Mouse (Mus musculus) embryonic facial prominence, embryonic 11.5 days (tissue): Measurements from ENCODE around the gene Sox6. TPM values are rescaled to one million over a fixed set of nuclear protein-coding genes. Genes with fewer than 3 reads are reported as not detected.

Experiments
- ATAC-seq: fragments of 200-750 bp; cut with Nextera tagmentation; replicated peaks from 2 replicates; pipeline ENCODE4 v1.8.0; 2017; ENCODE audit warnings: low read depth; ENCODE audit not compliant: insufficient number of reproducible peaks, low FRiP score, low TSS enrichment
- DNase-seq: peaks from one replicate; pipeline ENCODE4 v3.0.0-alpha.2; 2015; ENCODE audit warnings: low spot score
- H3K27ac ChIP-seq: fragments of 300-500 bp; sonication (generic); replicated peaks from 2 replicates; pipeline ENCODE4 v1.5.1; 2014; ENCODE audit warnings: mild to moderate bottlenecking, low read depth, low read length, control low read depth
- H3K27me3 ChIP-seq: fragments of 300-500 bp; sonication (generic); 2 replicates; pipeline ENCODE4 v1.6.1; 2014; ENCODE audit warnings: mild to moderate bottlenecking, low read length, moderate library complexity, mixed read lengths; ENCODE audit not compliant: control insufficient read depth, insufficient read depth
- H3K36me3 ChIP-seq: fragments of 300-500 bp; sonication (generic); replicated peaks from 2 replicates; pipeline ENCODE4 v1.6.1; 2014; ENCODE audit warnings: low read depth, mild to moderate bottlenecking, low read length, moderate library complexity, mixed read lengths; ENCODE audit not compliant: control insufficient read depth, insufficient read depth
- H3K4me1 ChIP-seq: fragments of 300-500 bp; sonication (generic); 2 replicates; pipeline ENCODE4 v1.6.1; 2014; ENCODE audit warnings: low read length, mixed read lengths; ENCODE audit not compliant: control insufficient read depth, insufficient read depth
- H3K4me2 ChIP-seq: fragments of 300-500 bp; sonication (generic); 2 replicates; pipeline ENCODE4 v1.6.1; 2014; ENCODE audit warnings: low read depth, mild to moderate bottlenecking, control low read depth, low read length, moderate library complexity
- H3K4me3 ChIP-seq: fragments of 300-500 bp; sonication (generic); 2 replicates; pipeline ENCODE4 v1.5.1; 2014; ENCODE audit warnings: low read depth, low read length, control low read depth
- H3K9ac ChIP-seq: fragments of 300-500 bp; sonication (generic); replicated peaks from 2 replicates; pipeline ENCODE4 v1.6.1; 2014; ENCODE audit warnings: mild to moderate bottlenecking, control low read depth, low read length
- H3K9me3 ChIP-seq: fragments of 300-500 bp; sonication (generic); replicated peaks from 2 replicates; pipeline ENCODE4 v1.6.1; 2016; ENCODE audit warnings: mild to moderate bottlenecking, low read length, inconsistent platforms, mixed read lengths; ENCODE audit not compliant: control insufficient read depth
- WGBS: fragments of 180-500 bp; shearing (Covaris S2); extraction: QIAGEN DNeasy Blood & Tissue Kit; methylation state at CpG from one replicate; pipeline ENCODE4 v1.1.7; 2014; 5-methylcytosine and 5-hydroxymethylcytosine counted together
- polyA plus RNA-seq: library from polyadenylated mRNA; unstranded; fragments of >200 nt; fragmentation: Nextera tagmentation; extraction: Ambion mirVana; gene quantifications from 2 replicates; pipeline ENCODE4 v1.2.1, GENCODE M21; 2014

The Sox6 gene
- polyA plus RNA-seq, 1 experiment from 2014 or later, result 29.2 TPM

GRCm38 (mm10) chr7:115944250-115944649 is 94.3 kb downstream of the Sox6 start:
- Histone ChIP-seq H3K4me3 (no peak overlapping the region), H3K9ac (no peak overlapping the region), H3K9me3 (no peaks in the 10 kb centered on the region), H3K27ac (no peak overlapping the region), H3K27me3 (no peaks in the 10 kb centered on the region), H3K4me1 (no peaks in the 10 kb centered on the region), H3K4me2 (no peak overlapping the region), H3K36me3 (no peaks in the 10 kb centered on the region)
- no peak for DNase-seq
- no peak for ATAC-seq
- WGBS, result 60% methylated on average over 5 of the region's 5 CpGs

- 69% methylated on average over 6 of the region's 6 CpGs for WGBS
- ATAC-seq, result no peak
Observed at GRCm38 (mm10) chr7:115941766-115942165, 96.8 kb downstream of the Sox6 start.

GRCm38 (mm10) chr7:115939292-115939691 is 99.3 kb downstream of the Sox6 start:
- Histone ChIP-seq H3K9ac (no peak overlapping the region), H3K9me3 (no peaks in the 10 kb centered on the region), H3K36me3 (no peaks in the 10 kb centered on the region), H3K4me3 (no peak overlapping the region), H3K4me2 (no peak overlapping the region), H3K4me1 (no peaks in the 10 kb centered on the region), H3K27ac (no peak overlapping the region), H3K27me3 (no peaks in the 10 kb centered on the region)
- DNase-seq, result no peak
- 77% methylated on average over 5 of the region's 5 CpGs for WGBS
- no peak for ATAC-seq

More at GRCm38 (mm10) chr7:115941766-115942165, 96.8 kb downstream of the Sox6 start:
- Histone ChIP-seq H3K4me1 (no peaks in the 10 kb centered on the region), H3K27me3 (no peaks in the 10 kb centered on the region), H3K9me3 (no peaks in the 10 kb centered on the region), H3K36me3 (no peaks in the 10 kb centered on the region), H3K27ac (no peak overlapping the region), H3K4me3 (no peak overlapping the region), H3K9ac (no peak overlapping the region), H3K4me2 (no peak overlapping the region)
- no peak for DNase-seq

GRCm38 (mm10) chr7:115936908-115937307 is 101.7 kb downstream of the Sox6 start:
- H3K9me3 ChIP-seq, result no peaks in the 10 kb centered on the region
- H3K36me3 ChIP-seq, result no peaks in the 10 kb centered on the region
- no peak for ATAC-seq
- H3K4me3 ChIP-seq, result no peak overlapping the region
- no peak overlapping the region for H3K4me2 ChIP-seq
- H3K27ac ChIP-seq, result no peak overlapping the region
- H3K9ac ChIP-seq, result no peak overlapping the region
- H3K4me1 ChIP-seq, result no peaks in the 10 kb centered on the region
- DNase-seq, result peak; percentile 15
- no peaks in the 10 kb centered on the region for H3K27me3 ChIP-seq
- WGBS, result 79% methylated on average over 1 of the region's 1 CpGs

- H3K27ac ChIP-seq, result no peak overlapping the region
- no peaks in the 10 kb centered on the region for H3K9me3 ChIP-seq
Observed at GRCm38 (mm10) chr7:115915338-115915737, 123.3 kb downstream of the Sox6 start.

GRCm38 (mm10) chr7:115910313-115910712 is 128.3 kb downstream of the Sox6 start:
- ATAC-seq, result no peak
- Histone ChIP-seq H3K4me3 (no peak overlapping the region), H3K9ac (no peak overlapping the region), H3K4me2 (no peak overlapping the region), H3K4me1 (no peaks in the 10 kb centered on the region), H3K27ac (no peak overlapping the region), H3K36me3 (no peaks in the 10 kb centered on the region), H3K9me3 (no peaks in the 10 kb centered on the region), H3K27me3 (no peaks in the 10 kb centered on the region)
- 100% methylated on average over 1 of the region's 1 CpGs for WGBS
- DNase-seq, result no peak

More at GRCm38 (mm10) chr7:115915338-115915737, 123.3 kb downstream of the Sox6 start:
- DNase-seq (no peak), ATAC-seq (no peak)
- WGBS, result 92% methylated on average over 1 of the region's 1 CpGs
- Histone ChIP-seq H3K4me1 (no peaks in the 10 kb centered on the region), H3K4me2 (no peak overlapping the region), H3K4me3 (no peak overlapping the region), H3K36me3 (no peaks in the 10 kb centered on the region), H3K9ac (no peak overlapping the region), H3K27me3 (no peaks in the 10 kb centered on the region)

GRCm38 (mm10) chr7:115904798-115905207 is 133.8 kb downstream of the Sox6 start:
- DNase-seq (no peak), ATAC-seq (no peak)
- Histone ChIP-seq H3K27ac (no peak overlapping the region), H3K4me1 (no peaks in the 10 kb centered on the region), H3K36me3 (no peaks in the 10 kb centered on the region), H3K9ac (no peak overlapping the region), H3K4me2 (no peak overlapping the region), H3K27me3 (no peaks in the 10 kb centered on the region), H3K9me3 (no peaks in the 10 kb centered on the region), H3K4me3 (no peak overlapping the region)
- WGBS, result 70% methylated on average over 9 of the region's 9 CpGs

GRCm38 (mm10) chr7:115903931-115904797 is 134.4 kb downstream of the Sox6 start:
- H3K9me3 ChIP-seq, result no peaks in the 10 kb centered on the region
- H3K4me3 ChIP-seq, result no peak overlapping the region
- ATAC-seq (0 out of 2 replicates have a peak, but pooled peaks have one; percentile 23), DNase-seq (no peak)
- H3K27ac ChIP-seq, result no peak overlapping the region
- no peaks in the 10 kb centered on the region for H3K36me3 ChIP-seq
- H3K4me2 ChIP-seq, result no peak overlapping the region
- WGBS, result 63% methylated on average over 5 of the region's 5 CpGs
- H3K4me1 ChIP-seq, result no peaks in the 10 kb centered on the region
- no peaks in the 10 kb centered on the region for H3K27me3 ChIP-seq
- no peak overlapping the region for H3K9ac ChIP-seq
